Mouse (Mus musculus): ENCODE results near the gene Dis3l2.

Dis3l2 gene

GRCm38 (mm10) chr1:87070720-87071119 is 367.1 kb downstream of the Dis3l2 start:
- DNase-seq (ENCODE audit: low read depth), result no peak

- no peak for DNase-seq (ENCODE audit: low read depth)
Observed at GRCm38 (mm10) chr1:87073776-87074175, 370.2 kb downstream of the Dis3l2 start.

GRCm38 (mm10) chr1:87086196-87086595 is 382.6 kb downstream of the Dis3l2 start:
- no peak for DNase-seq (ENCODE audit: low read depth)

GRCm38 (mm10) chr1:87086964-87087363 is 383.4 kb downstream of the Dis3l2 start:
- no peak for DNase-seq (ENCODE audit: low read depth)

GRCm38 (mm10) chr1:87089251-87089650 is 385.6 kb downstream of the Dis3l2 start:
- DNase-seq (ENCODE audit: low read depth), result no peak

GRCm38 (mm10) chr1:87089828-87090227 is 386.2 kb downstream of the Dis3l2 start, which contains the start of gene Alppl2:
Alppl2 (minus strand) TSS chr1:87089928.
- DNase-seq (ENCODE audit: low read depth), result no peak

GRCm38 (mm10) chr1:87095642-87096041 is 392.0 kb downstream of the Dis3l2 start:
- no peak for DNase-seq (ENCODE audit: low read depth)

- DNase-seq (ENCODE audit: low read depth), result no peak
Observed at GRCm38 (mm10) chr1:87098358-87098975, 394.9 kb downstream of the Dis3l2 start.
